Mouse (Mus musculus) small intestine, adult 2 months (tissue): ENCODE measurements around the gene Itgb1bp1. TPM values are rescaled to one million over a fixed set of nuclear protein-coding genes. Genes with fewer than 3 reads are reported as not detected.

Source experiments
- H3K27ac ChIP-seq: fragments of 200-500 bp; 2 replicates; pipeline ENCODE4 v1.5.1; 2012; ENCODE audit warnings: low read depth, low read length, control low read depth, inconsistent platforms; ENCODE audit not compliant: insufficient read depth
- H3K27me3 ChIP-seq: fragments of 200-500 bp; 2 replicates; pipeline ENCODE4 v1.6.1; 2012; ENCODE audit warnings: mild to moderate bottlenecking, moderate library complexity, low read length, inconsistent platforms; ENCODE audit not compliant: control insufficient read depth, insufficient read depth
- H3K36me3 ChIP-seq: fragments of 200-500 bp; 2 replicates; pipeline ENCODE4 v1.6.1; 2012; ENCODE audit warnings: mild to moderate bottlenecking, low read length, control low read depth, inconsistent platforms; ENCODE audit not compliant: control insufficient read depth, insufficient read depth
- H3K4me1 ChIP-seq: fragments of 200-500 bp; 2 replicates; pipeline ENCODE4 v1.6.1; 2012; ENCODE audit warnings: low read length, inconsistent platforms, mixed read lengths; ENCODE audit not compliant: control insufficient read depth, insufficient read depth, insufficient read length
- H3K4me3 ChIP-seq: fragments of 200-500 bp; 2 replicates; pipeline ENCODE4 v1.5.1; 2012; ENCODE audit warnings: low read depth, mild to moderate bottlenecking, control low read depth, inconsistent platforms, low read length, moderate library complexity
- CTCF ChIP-seq: fragments of 200-500 bp; IDR thresholded peaks from 2 replicates; pipeline ENCODE4 v1.5.1; 2012; ENCODE audit warnings: low read depth, mild to moderate bottlenecking, control low read depth, inconsistent platforms, low read length, moderate library complexity, mixed read lengths; ENCODE audit not compliant: insufficient replicate concordance, insufficient read length; ENCODE audit errors: extremely low read depth
- POLR2A ChIP-seq: fragments of 200-500 bp; IDR thresholded peaks from 2 replicates; pipeline ENCODE4 v1.6.1; 2012; ENCODE audit warnings: low read depth, mild to moderate bottlenecking, control low read depth, inconsistent platforms, low read length, moderate library complexity
- WGBS: fragments of 180-500 bp; shearing (Covaris S2); methylation state at CpG from one replicate; pipeline ENCODE4 v1.1.7; 2018; 5-methylcytosine and 5-hydroxymethylcytosine counted together
- polyA plus RNA-seq: library from polyadenylated mRNA; depleted of rRNA; stranded (reverse); fragments of >200 nt; gene quantifications from 2 replicates; pipeline ENCODE4 v1.2.3, GENCODE M21; 2012; rRNA removed

Gene Itgb1bp1
- polyA plus RNA-seq = 2.1 and 3.7 TPM in 2 replicates

DNA sequence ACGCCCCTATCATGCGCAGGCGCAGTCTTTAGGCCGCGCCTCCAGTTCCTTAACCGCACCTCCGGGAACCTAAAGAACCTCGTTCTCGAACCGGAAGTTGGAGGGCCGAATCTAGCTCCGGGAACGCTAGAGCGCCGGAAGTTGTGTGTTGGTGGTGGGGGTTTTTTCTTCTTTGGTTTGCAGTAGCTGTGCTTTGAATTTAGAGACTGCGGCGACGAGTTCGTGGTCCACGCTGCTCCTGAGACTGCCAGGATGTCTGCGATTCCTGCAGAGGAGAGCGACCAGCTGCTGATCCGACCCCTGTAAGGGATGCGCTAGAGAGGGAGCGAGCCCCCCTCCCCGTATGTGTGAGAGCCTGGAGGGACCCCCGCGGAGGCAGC is at the start of gene Itgb1bp1:
Itgb1bp1 (minus strand) TSS at position 42 of the 380 bp plus-strand sequence.
- Histone ChIP-seq H3K36me3 (peaks cover 2% of the 10 kb centered on the region; the same call in 1 of the 2 replicates), H3K4me1 (peaks cover 4% of the 10 kb centered on the region; the same call in 1 of the 2 replicates), H3K27ac (peak within 1 kb of the TSS; percentile 68), H3K4me3 (peak within 1 kb of the TSS; percentile 85), H3K27me3 (no peaks in the 10 kb centered on the region)
- TF ChIP-seq POLR2A = no peak
- no peak for TF ChIP-seq CTCF
- WGBS = under 1% methylated on average over 28 of the region's 28 CpGs

DNA sequence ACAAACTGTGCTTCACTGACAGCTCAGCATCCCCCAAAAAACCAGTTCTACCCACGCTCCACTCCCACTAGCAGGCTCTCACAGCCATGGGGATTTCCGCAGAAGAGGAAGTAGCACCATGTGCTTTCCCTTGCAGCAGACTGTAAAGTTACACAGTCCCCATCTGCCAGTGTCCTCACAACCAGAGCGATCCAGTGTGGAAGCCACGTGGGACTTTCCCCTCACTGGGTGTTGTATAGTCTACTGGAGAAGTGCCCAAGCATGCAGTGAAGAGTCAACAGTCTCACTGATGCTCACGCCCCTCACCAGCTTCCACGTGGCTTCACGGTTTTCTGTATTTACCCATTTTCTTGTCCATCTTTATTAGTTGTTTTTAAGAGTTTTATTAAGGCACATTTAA is 49.8 kb upstream of the Itgb1bp1 start:
- WGBS = 35% methylated on average over 7 of the region's 7 CpGs
- no peaks in the 10 kb centered on the region for H3K4me1 ChIP-seq
- TF ChIP-seq POLR2A (no peak), CTCF (no peak)
- no peak overlapping the region for H3K4me3 ChIP-seq
- no peaks in the 10 kb centered on the region for H3K27me3 ChIP-seq
- peaks cover 57% of the 10 kb centered on the region for H3K36me3 ChIP-seq
- H3K27ac ChIP-seq = no peak overlapping the region

DNA sequence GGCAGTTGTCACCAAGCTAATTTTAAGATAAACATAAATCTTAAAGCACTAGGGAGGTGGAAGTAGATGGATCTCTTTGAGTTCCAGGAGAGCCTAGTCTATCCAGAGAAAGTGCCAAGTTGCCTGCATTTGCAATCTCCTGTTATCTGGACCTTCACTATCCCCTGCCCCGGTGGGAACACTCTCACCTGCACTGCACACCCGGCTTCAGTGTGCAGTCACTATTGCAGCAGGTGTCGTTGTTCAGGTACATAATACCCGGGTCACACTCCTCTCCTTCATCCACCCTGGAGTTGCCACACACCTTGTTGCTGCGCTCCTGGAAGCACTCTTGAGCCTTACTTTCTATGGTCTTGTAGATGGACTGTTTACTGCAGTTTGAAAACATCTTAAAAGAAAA is 47.7 kb upstream of the Itgb1bp1 start:
- Histone ChIP-seq H3K4me1 (no peaks in the 10 kb centered on the region), H3K36me3 (peaks cover 58% of the 10 kb centered on the region), H3K27me3 (no peaks in the 10 kb centered on the region), H3K4me3 (no peak overlapping the region), H3K27ac (no peak overlapping the region)
- TF ChIP-seq CTCF (no peak), POLR2A (no peak)
- 75% methylated on average over 5 of the region's 5 CpGs for WGBS

DNA sequence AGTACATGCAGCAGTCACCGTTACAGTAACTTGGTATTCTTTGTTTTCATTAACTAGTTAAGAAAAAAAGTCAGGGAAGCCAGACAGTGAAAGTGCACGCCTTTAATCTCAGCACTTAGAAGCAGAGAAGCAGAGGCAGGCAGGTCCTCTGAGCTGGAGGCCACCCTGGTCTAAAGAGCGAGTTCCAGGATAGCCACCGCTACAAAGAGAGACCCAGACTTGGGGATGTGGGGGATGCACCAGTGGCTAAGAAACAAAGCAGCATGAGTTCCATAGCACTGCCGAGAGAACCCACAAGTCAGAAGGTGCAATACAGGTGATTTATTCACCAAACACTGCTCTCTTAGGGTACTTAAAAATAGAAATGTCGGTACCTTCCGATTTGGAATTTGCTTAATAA is 46.9 kb upstream of the Itgb1bp1 start:
- WGBS = 90% methylated on average over 7 of the region's 7 CpGs
- Histone ChIP-seq H3K27ac (no peak overlapping the region), H3K36me3 (peaks cover 61% of the 10 kb centered on the region), H3K4me1 (no peaks in the 10 kb centered on the region), H3K4me3 (no peak overlapping the region), H3K27me3 (no peaks in the 10 kb centered on the region)
- TF ChIP-seq POLR2A = no peak
- TF ChIP-seq CTCF = no peak

DNA sequence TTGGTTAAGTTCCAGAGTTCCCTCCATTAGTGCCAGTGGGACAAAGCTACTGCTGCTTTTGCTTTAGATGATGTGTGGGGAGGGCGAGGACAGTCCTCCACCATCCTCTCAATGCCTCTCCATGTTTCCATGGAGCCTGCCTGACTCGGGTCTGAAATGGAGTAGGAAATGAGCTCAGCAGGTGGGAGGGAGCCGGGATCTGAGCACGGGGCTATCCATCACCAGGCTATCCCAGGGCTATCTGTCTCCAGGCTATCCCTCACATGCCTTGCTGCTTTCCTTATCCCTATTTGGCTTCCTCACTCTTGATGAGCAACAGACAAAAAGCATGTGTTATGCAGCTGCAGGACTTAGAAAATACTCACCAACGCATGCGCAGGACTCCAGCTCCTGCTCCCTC is 45.6 kb upstream of the Itgb1bp1 start:
- H3K4me1 ChIP-seq = no peaks in the 10 kb centered on the region
- no peak overlapping the region for H3K4me3 ChIP-seq
- 84% methylated on average over 6 of the region's 6 CpGs for WGBS
- 0 out of 2 replicates have a peak overlapping the region, but pooled peaks have one; percentile 19 for H3K27ac ChIP-seq
- H3K36me3 ChIP-seq = peaks cover 62% of the 10 kb centered on the region
- no peaks in the 10 kb centered on the region for H3K27me3 ChIP-seq
- TF ChIP-seq CTCF (no peak), POLR2A (no peak)

DNA sequence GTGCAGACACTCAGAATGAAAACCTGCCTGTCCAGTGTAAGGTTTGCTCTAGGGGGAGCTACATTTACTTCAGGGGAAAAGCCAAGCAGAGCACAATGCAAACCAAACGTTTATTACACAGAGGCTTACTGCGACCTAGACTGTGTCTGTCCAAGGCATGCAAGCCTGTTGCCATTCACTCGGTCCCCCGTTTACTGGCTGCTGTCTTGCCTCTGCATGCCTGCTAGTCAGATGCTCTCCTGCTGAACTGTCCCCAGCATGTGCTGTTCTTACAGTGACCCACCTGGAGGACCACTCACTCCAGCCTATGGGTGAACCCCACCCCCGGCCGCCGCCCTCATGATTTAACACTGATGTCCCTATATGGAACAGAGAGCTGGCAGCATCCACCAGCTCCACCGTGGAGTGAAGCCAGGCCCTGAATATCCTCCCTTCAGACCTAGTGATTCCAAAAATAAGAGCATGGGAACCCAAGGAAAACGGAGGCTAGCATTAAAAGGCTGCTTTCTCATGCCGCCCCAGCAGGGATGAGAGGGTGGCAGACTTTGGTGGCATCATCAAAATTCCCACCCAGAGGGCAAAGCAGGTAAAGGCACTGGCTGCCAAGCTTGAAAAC is 45.0 kb upstream of the Itgb1bp1 start:
- Histone ChIP-seq H3K36me3 (peaks cover 61% of the 10 kb centered on the region), H3K27me3 (no peaks in the 10 kb centered on the region)
- 80% methylated on average over 10 of the region's 10 CpGs for WGBS

DNA sequence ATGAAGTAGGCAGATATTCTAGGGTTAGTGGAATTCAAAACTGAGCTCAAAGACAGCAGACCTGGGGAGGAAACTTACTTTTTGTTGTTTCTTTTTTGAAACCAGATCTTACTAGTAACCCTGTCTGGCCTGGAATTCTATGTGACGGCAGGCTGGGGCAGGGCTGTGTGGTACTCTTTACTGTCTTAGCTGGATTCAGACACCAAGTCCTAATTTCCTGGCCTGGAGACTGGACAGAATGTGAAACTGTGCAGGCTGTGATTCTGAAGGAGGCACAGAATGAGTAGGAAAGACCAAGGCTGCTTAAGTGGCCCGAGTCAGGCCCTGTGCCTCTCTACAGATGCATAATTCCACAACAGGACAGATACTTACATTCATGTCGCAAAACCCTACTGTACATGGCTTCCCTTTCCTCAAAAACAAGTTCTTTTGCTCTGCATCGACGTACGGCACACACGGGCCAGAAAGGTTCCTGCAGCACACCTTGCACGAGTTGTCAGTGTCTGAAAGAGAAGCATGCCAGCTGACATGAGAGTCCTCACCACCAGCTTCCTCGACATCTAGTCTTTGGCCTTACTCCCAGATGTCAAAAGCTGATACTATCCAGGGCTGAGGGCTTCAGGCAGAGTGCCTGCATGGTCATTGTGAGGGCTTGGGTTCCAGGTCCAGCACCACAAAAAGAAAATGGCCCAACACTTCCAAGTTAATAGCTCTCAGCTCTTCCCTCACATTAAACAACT is 43.7 kb upstream of the Itgb1bp1 start:
- H3K4me1 ChIP-seq = no peaks in the 10 kb centered on the region
- H3K27ac ChIP-seq = no peak overlapping the region
- WGBS = 83% methylated on average over 9 of the region's 9 CpGs
- H3K4me3 ChIP-seq = no peak overlapping the region
- peaks cover 70% of the 10 kb centered on the region for H3K36me3 ChIP-seq
- no peaks in the 10 kb centered on the region for H3K27me3 ChIP-seq
- TF ChIP-seq POLR2A (no peak), CTCF (no peak)

More for the DNA sequence above, 45.0 kb upstream of the Itgb1bp1 start:
- Histone ChIP-seq H3K4me1 (no peaks in the 10 kb centered on the region), H3K4me3 (no peak overlapping the region), H3K27ac (0 out of 2 replicates have a peak overlapping the region, but pooled peaks have one; percentile 19)
- no peak for TF ChIP-seq CTCF
